Mouse (Mus musculus): ENCODE measurements around the gene Mrps34. TPM values are rescaled to one million over a fixed set of nuclear protein-coding genes. Genes with fewer than 3 reads are reported as not detected.

Gene Mrps34
- polyA plus RNA-seq, 1 experiment from 2014 or later, result 82.8 TPM

- Histone ChIP-seq H3K36me3 (ENCODE audit: control insufficient read depth, insufficient read depth, low read length) (peaks cover 68% of the 10 kb centered on the region), H3K4me2 (ENCODE audit: low read length) (no peak overlapping the region), H3K4me3 (ENCODE audit: control insufficient read depth in 1 of 2, insufficient read depth in 1 of 2, low read depth in 1 of 2, low read length in 2 of 2) (no peak overlapping the region), H3K9me3 (ENCODE audit: control insufficient read depth, low read length) (no peaks in the 10 kb centered on the region), H3K27ac (replicated peaks in 1 of 2; ENCODE audit: control insufficient read depth in 1 of 2, insufficient read depth in 1 of 2, low read depth in 2 of 2, low read length in 2 of 2) (no peak overlapping the region), H3K4me1 (ENCODE audit: control insufficient read depth in 2 of 2, insufficient read depth in 2 of 2, low read length in 2 of 2) (peaks cover 11 to 21% of the 10 kb centered on the region in 2 experiments), H3K27me3 (ENCODE audit: control insufficient read depth, insufficient read depth, low read length) (no peaks in the 10 kb centered on the region), H3K9ac (ENCODE audit: low read length) (no peak overlapping the region)
- ATAC-seq (ENCODE audit: insufficient number of reproducible peaks, insufficient read depth, low FRiP score, low read depth), result no peak
- 93% methylated on average over 3 of the region's 3 CpGs for WGBS
Measured at GRCm38 (mm10) chr17:24888862-24889261, 6.1 kb upstream of the Mrps34 start.

- Histone ChIP-seq H3K4me3 (ENCODE audit: control insufficient read depth in 1 of 2, insufficient read depth in 1 of 2, low read depth in 1 of 2, low read length in 2 of 2) (no peak overlapping the region), H3K4me1 (ENCODE audit: control insufficient read depth in 2 of 2, insufficient read depth in 2 of 2, low read length in 2 of 2) (peaks cover 15 to 23% of the 10 kb centered on the region in 2 experiments), H3K9ac (ENCODE audit: low read length) (no peak overlapping the region), H3K9me3 (ENCODE audit: control insufficient read depth, low read length) (no peaks in the 10 kb centered on the region), H3K27me3 (ENCODE audit: control insufficient read depth, insufficient read depth, low read length) (no peaks in the 10 kb centered on the region), H3K27ac (replicated peaks in 1 of 2; ENCODE audit: control insufficient read depth in 1 of 2, insufficient read depth in 1 of 2, low read depth in 2 of 2, low read length in 2 of 2) (no peak overlapping the region), H3K4me2 (ENCODE audit: low read length) (no peak overlapping the region), H3K36me3 (ENCODE audit: control insufficient read depth, insufficient read depth, low read length) (peaks cover 62% of the 10 kb centered on the region)
- no peak for ATAC-seq (ENCODE audit: insufficient number of reproducible peaks, insufficient read depth, low FRiP score, low read depth)
- WGBS, result 87% methylated on average over 19 of the region's 19 CpGs
Measured at GRCm38 (mm10) chr17:24890151-24891092, 4.5 kb upstream of the Mrps34 start.

GRCm38 (mm10) chr17:24891321-24891720 is 3.6 kb upstream of the Mrps34 start:
- Histone ChIP-seq H3K27ac (replicated peaks in 1 of 2; ENCODE audit: control insufficient read depth in 1 of 2, insufficient read depth in 1 of 2, low read depth in 2 of 2, low read length in 2 of 2) (no peak overlapping the region), H3K9me3 (ENCODE audit: control insufficient read depth, low read length) (no peaks in the 10 kb centered on the region), H3K27me3 (ENCODE audit: control insufficient read depth, insufficient read depth, low read length) (no peaks in the 10 kb centered on the region), H3K9ac (ENCODE audit: low read length) (no peak overlapping the region), H3K4me1 (ENCODE audit: control insufficient read depth in 2 of 2, insufficient read depth in 2 of 2, low read length in 2 of 2) (peaks cover 14 to 26% of the 10 kb centered on the region in 2 experiments), H3K4me2 (ENCODE audit: low read length) (no peak overlapping the region), H3K4me3 (ENCODE audit: control insufficient read depth in 1 of 2, insufficient read depth in 1 of 2, low read depth in 1 of 2, low read length in 2 of 2) (no peak overlapping the region), H3K36me3 (ENCODE audit: control insufficient read depth, insufficient read depth, low read length) (peaks cover 62% of the 10 kb centered on the region)
- ATAC-seq (ENCODE audit: insufficient number of reproducible peaks, insufficient read depth, low FRiP score, low read depth), result no peak
- WGBS, result 82% methylated on average over 12 of the region's 13 CpGs

GRCm38 (mm10) chr17:24892785-24893184 is 2.1 kb upstream of the Mrps34 start:
- ATAC-seq (ENCODE audit: insufficient number of reproducible peaks, insufficient read depth, low FRiP score, low read depth), result no peak
- H3K4me3 ChIP-seq (ENCODE audit: control insufficient read depth in 1 of 2, insufficient read depth in 1 of 2, low read depth in 1 of 2, low read length in 2 of 2), result no peak overlapping the region

GRCm38 (mm10) chr17:24893276-24893675 is 1.6 kb upstream of the Mrps34 start:
- Histone ChIP-seq H3K4me3 (ENCODE audit: control insufficient read depth in 1 of 2, insufficient read depth in 1 of 2, low read depth in 1 of 2, low read length in 2 of 2) (no peak overlapping the region), H3K9me3 (ENCODE audit: control insufficient read depth, low read length) (no peaks in the 10 kb centered on the region), H3K9ac (ENCODE audit: low read length) (no peak overlapping the region), H3K36me3 (ENCODE audit: control insufficient read depth, insufficient read depth, low read length) (peaks cover 70% of the 10 kb centered on the region), H3K4me2 (ENCODE audit: low read length) (no peak overlapping the region), H3K27me3 (ENCODE audit: control insufficient read depth, insufficient read depth, low read length) (no peaks in the 10 kb centered on the region), H3K4me1 (ENCODE audit: control insufficient read depth in 2 of 2, insufficient read depth in 2 of 2, low read length in 2 of 2) (peaks cover 13 to 27% of the 10 kb centered on the region in 2 experiments), H3K27ac (replicated peaks in 1 of 2; ENCODE audit: control insufficient read depth in 1 of 2, insufficient read depth in 1 of 2, low read depth in 2 of 2, low read length in 2 of 2) (no peak overlapping the region)
- ATAC-seq (ENCODE audit: insufficient number of reproducible peaks, insufficient read depth, low FRiP score, low read depth), result no peak
- 95% methylated on average over 2 of the region's 2 CpGs for WGBS

More at GRCm38 (mm10) chr17:24892785-24893184, 2.1 kb upstream of the Mrps34 start:
- H3K36me3 ChIP-seq (ENCODE audit: control insufficient read depth, insufficient read depth, low read length), result peaks cover 70% of the 10 kb centered on the region
- H3K4me1 ChIP-seq (ENCODE audit: control insufficient read depth in 2 of 2, insufficient read depth in 2 of 2, low read length in 2 of 2), result peaks cover 14 to 27% of the 10 kb centered on the region in 2 experiments
- no peak overlapping the region for H3K4me2 ChIP-seq (ENCODE audit: low read length)
- H3K9me3 ChIP-seq (ENCODE audit: control insufficient read depth, low read length), result no peaks in the 10 kb centered on the region
- WGBS, result 89% methylated on average over 12 of the region's 12 CpGs
- H3K27me3 ChIP-seq (ENCODE audit: control insufficient read depth, insufficient read depth, low read length), result no peaks in the 10 kb centered on the region
- no peak overlapping the region for H3K27ac ChIP-seq (replicated peaks in 1 of 2; ENCODE audit: control insufficient read depth in 1 of 2, insufficient read depth in 1 of 2, low read depth in 2 of 2, low read length in 2 of 2)
- no peak overlapping the region for H3K9ac ChIP-seq (ENCODE audit: low read length)

- H3K9ac ChIP-seq (ENCODE audit: low read length), result peak overlapping the region; percentile 91
- H3K27ac ChIP-seq (replicated peaks in 1 of 2; ENCODE audit: control insufficient read depth in 1 of 2, insufficient read depth in 1 of 2, low read depth in 2 of 2, low read length in 2 of 2), result peak overlapping the region; percentile 68 to 84
- no peaks in the 10 kb centered on the region for H3K9me3 ChIP-seq (ENCODE audit: control insufficient read depth, low read length)
- H3K27me3 ChIP-seq (ENCODE audit: control insufficient read depth, insufficient read depth, low read length), result no peaks in the 10 kb centered on the region
- peak overlapping the region; percentile 72 for H3K4me2 ChIP-seq (ENCODE audit: low read length)
- ATAC-seq (ENCODE audit: insufficient number of reproducible peaks, insufficient read depth, low FRiP score, low read depth), result no peak
- 9% methylated on average over 31 of the region's 31 CpGs for WGBS
- H3K36me3 ChIP-seq (ENCODE audit: control insufficient read depth, insufficient read depth, low read length), result peaks cover 70% of the 10 kb centered on the region
- peak overlapping the region; percentile 69 to 81 for H3K4me3 ChIP-seq (ENCODE audit: control insufficient read depth in 1 of 2, insufficient read depth in 1 of 2, low read depth in 1 of 2, low read length in 2 of 2)
- peaks cover 13 to 34% of the 10 kb centered on the region in 2 experiments for H3K4me1 ChIP-seq (ENCODE audit: control insufficient read depth in 2 of 2, insufficient read depth in 2 of 2, low read length in 2 of 2)
Measured at GRCm38 (mm10) chr17:24894061-24894994, 588 bp upstream of the Mrps34 start.

- ATAC-seq (ENCODE audit: insufficient number of reproducible peaks, insufficient read depth, low FRiP score, low read depth), result no peak; the same call in 1 of the 2 replicates
- Histone ChIP-seq H3K36me3 (ENCODE audit: control insufficient read depth, insufficient read depth, low read length) (peaks cover 70% of the 10 kb centered on the region), H3K9ac (ENCODE audit: low read length) (peak overlapping the region; percentile 91), H3K4me3 (ENCODE audit: control insufficient read depth in 1 of 2, insufficient read depth in 1 of 2, low read depth in 1 of 2, low read length in 2 of 2) (peak overlapping the region; percentile 69 to 81), H3K4me2 (ENCODE audit: low read length) (peak overlapping the region; percentile 72), H3K27me3 (ENCODE audit: control insufficient read depth, insufficient read depth, low read length) (no peaks in the 10 kb centered on the region), H3K9me3 (ENCODE audit: control insufficient read depth, low read length) (no peaks in the 10 kb centered on the region), H3K4me1 (ENCODE audit: control insufficient read depth in 2 of 2, insufficient read depth in 2 of 2, low read length in 2 of 2) (peaks cover 13 to 36% of the 10 kb centered on the region in 2 experiments), H3K27ac (replicated peaks in 1 of 2; ENCODE audit: control insufficient read depth in 1 of 2, insufficient read depth in 1 of 2, low read depth in 2 of 2, low read length in 2 of 2) (peak overlapping the region; percentile 75 to 84)
- 14% methylated on average over 23 of the region's 23 CpGs for WGBS
Measured at GRCm38 (mm10) chr17:24895571-24896240, 790 bp downstream of the Mrps34 start.

All from heart, embryonic 14.5 days (tissue).